9 mouse cellular contexts compared by ENCODE assay signal in genomic region chr12:78980683-78981091, GRCm38 (mm10). TPM values are rescaled to one million over a fixed set of nuclear protein-coding genes. Genes with fewer than 3 reads are reported as not detected.
A peak's percentile ranks its signal among the peaks of the same experiment; 100 is the strongest.
DNase-seq lines count a peak whose midpoint lies in the region; ATAC-seq and TF ChIP-seq lines count a peak whose summit lies in the region.
"Had no signal": no experiment of that assay in that cellular context is flagged by ENCODE, and none has a peak within 500 bp of the region (broad histone marks: within the 10 kb centered on the region; RNA-seq: fewer than 3 reads in every experiment).

No protein-coding gene starts in this region.

- no peak for TF ChIP-seq CTCF in layer of hippocampus, adult 2 months (conservative IDR thresholded peaks at IDR 0.05)
- no peak for TF ChIP-seq CTCF in left cerebral cortex, adult 2 months (IDR thresholded peaks at IDR 0.05)

- intact Hi-C loops in left cerebral cortex, adult 2 months (cut with DNase I) = no loop called here

- ATAC-seq in erythroid progenitor cell, adult 5-6 weeks (replicated peaks; ENCODE audit: low FRiP score, poor library complexity, severe bottlenecking) = 0 out of 2 replicates have a peak, but pooled peaks have one; percentile 37
- peak; percentile 95 for ATAC-seq in monocyte, adult 5-6 weeks (replicated peaks; ENCODE audit: insufficient number of reproducible peaks, low FRiP score, low TSS enrichment, poor library complexity, severe bottlenecking)

- peak overlapping the region; percentile 51; the same call in 1 of the 2 replicates for H3K27ac ChIP-seq in layer of hippocampus, adult 2 months
- H3K27ac ChIP-seq in left cerebral cortex, adult 2 months = no peak overlapping the region
- H3K27ac ChIP-seq: limb, embryonic 15.5 days had no signal

- no peak overlapping the region; the same call in 1 of the 2 replicates for H3K4me3 ChIP-seq in layer of hippocampus, adult 2 months
- no peak overlapping the region for H3K4me3 ChIP-seq in left cerebral cortex, adult 2 months
- H3K4me3 ChIP-seq: limb, embryonic 15.5 days had no signal

- DNase-seq in layer of hippocampus, adult 2 months (ENCODE audit: low spot score in 2 of 2) = no peak
- no peak for DNase-seq in layer of hippocampus, adult 8-10 months (ENCODE audit: low spot score in 2 of 2)
- peak; percentile 34 to 71 for DNase-seq in kidney, postnatal 25 days
- DNase-seq in retina, postnatal 1 day = no peak
- no peak for DNase-seq in left cerebral cortex, adult 2 months (ENCODE audit: extremely low spot score in 1 of 2, low spot score in 2 of 2)
- no peak for DNase-seq in left cerebral cortex, adult 18-20 months (ENCODE audit: low spot score in 2 of 2)

RNA-seq across cellular contexts. Expression of gene Tmem229b, which starts 26.7 kb away (rescaled TPM):
- total RNA-seq in layer of hippocampus, adult 2 months (2021) = 10 to 100 TPM; 27.2 TPM
- 10 to 100 TPM; 26.8 to 32.8 (median 29.8) TPM for total RNA-seq in layer of hippocampus, adult 8-10 months (2022)
- 10.1 and 13.0 TPM in 2 replicates for total RNA-seq in erythroid progenitor cell, adult 5-6 weeks (2015; ENCODE audit: low replicate concordance)
- total RNA-seq in erythroid progenitor cell, adult 5-6 weeks (2017; ENCODE audit: low replicate concordance) = 3.9 and 4.5 TPM in 2 replicates
- total RNA-seq in monocyte, adult 5-6 weeks (2017) = 47.0 to 75.7 TPM (median 65.1 TPM) in 3 replicates
- total RNA-seq in left cerebral cortex, adult 2 months (2021) = 10 to 100 TPM; 24.7 to 33.1 TPM
- 10 to 100 TPM; 24.8 to 25.5 TPM for total RNA-seq in left cerebral cortex, adult 18-20 months (2021)

RNA-seq across cellular contexts. Expression of gene Plekhh1, which starts 48.3 kb away (rescaled TPM):
- 10 to 100 TPM; 15.3 to 16.1 TPM for total RNA-seq in layer of hippocampus, adult 2 months (2021)
- total RNA-seq in layer of hippocampus, adult 8-10 months (2022) = 10 to 100 TPM; 18.4 to 19.5 (median 18.9) TPM
- total RNA-seq in erythroid progenitor cell, adult 5-6 weeks (2015; ENCODE audit: low replicate concordance) = not detected in 2 replicates
- total RNA-seq in erythroid progenitor cell, adult 5-6 weeks (2017; ENCODE audit: low replicate concordance) = 0.83 TPM in 1 of 2 replicates, not detected in the other
- total RNA-seq in monocyte, adult 5-6 weeks (2017) = 0.29 to 0.32 TPM in 2 of 3 replicates, not detected in the other
- total RNA-seq in left cerebral cortex, adult 2 months (2021) = 10 to 100 TPM in 1 of 2 experiments, 1 to 10 TPM in 1; 9.1 to 12.1 TPM
- 10 to 100 TPM in 1 of 2 experiments, 1 to 10 TPM in 1; 9.9 to 12.5 TPM for total RNA-seq in left cerebral cortex, adult 18-20 months (2021)

Comparison
In these comparisons a context has a peak if more than half of its experiments do, and no peak if none do; other contexts are left out.
1. DNase-seq: peak in kidney, postnatal 25 days (2 of 2); none in layer of hippocampus, adult 2 months (0 of 2), layer of hippocampus, adult 8-10 months (0 of 2), retina, postnatal 1 day (single experiment), left cerebral cortex, adult 2 months (0 of 2) and left cerebral cortex, adult 18-20 months (0 of 2).